Mouse (Mus musculus): ENCODE measurements around the gene Tspan32.

DNA sequence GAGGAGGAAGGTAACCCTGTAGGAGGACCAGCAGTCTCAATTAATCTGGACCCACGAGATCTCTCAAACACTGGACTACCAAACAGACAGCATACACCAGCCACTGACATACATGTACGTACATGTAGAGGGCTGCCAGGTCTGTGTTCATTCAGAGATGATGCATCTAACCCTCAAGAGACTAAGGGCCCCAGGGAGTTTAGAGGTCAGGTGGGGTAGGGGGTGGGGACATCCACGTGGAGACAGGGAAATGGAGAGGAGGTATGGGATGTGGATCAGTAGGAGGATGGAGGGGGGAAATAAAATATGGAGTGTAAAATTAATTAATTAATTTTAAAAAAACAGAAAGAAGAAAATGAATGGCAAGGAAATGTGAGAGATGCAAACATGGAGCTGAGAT lies 31.9 kb downstream of the Tspan32 start:
- no peak for TF ChIP-seq CTCF (IDR thresholded peaks at IDR 0.05; ENCODE audit: low read depth, low read length)
- no peak for TF ChIP-seq POLR2AphosphoS5 (IDR thresholded peaks at IDR 0.05; ENCODE audit: insufficient replicate concordance, low read depth, low read length)
